Mouse (Mus musculus) adrenal gland, postnatal 4 days (tissue): ENCODE results near the gene Btbd10. TPM values are rescaled to one million over a fixed set of nuclear protein-coding genes. Genes with fewer than 3 reads are reported as not detected.
A peak's percentile ranks its signal among the peaks of the same experiment; 100 is the strongest.

ENCODE experiments used
- DNase-seq, 2 experiments: peaks; one replicate each; pipeline ENCODE4 v3.0.0; 2021 to 2022; ENCODE audit warnings: low spot score in 2 of 2, mixed read lengths in 2 of 2
- total RNA-seq, 2 experiments: library from RNA; stranded (reverse); gene quantifications; 2 replicates each; pipeline ENCODE4 v1.2.3; 2021

Btbd10 gene
- total RNA-seq, 2 experiments from 2014 or later: 16.7 to 19.3 TPM

- no peak for DNase-seq
Observed at GRCm38 (mm10) chr7:113295077-113295890, 73.9 kb downstream of the Btbd10 start.

GRCm38 (mm10) chr7:113294598-113294997 lies 74.6 kb downstream of the Btbd10 start:
- DNase-seq: no peak

- DNase-seq: no peak
Observed at GRCm38 (mm10) chr7:113292193-113292592, 77.0 kb downstream of the Btbd10 start.

GRCm38 (mm10) chr7:113291741-113292140 lies 77.5 kb downstream of the Btbd10 start:
- DNase-seq: no peak

- DNase-seq: no peak
Observed at GRCm38 (mm10) chr7:113289211-113289610, 80.0 kb downstream of the Btbd10 start.

- DNase-seq: no peak
Observed at GRCm38 (mm10) chr7:113285405-113285804, 83.8 kb downstream of the Btbd10 start.

GRCm38 (mm10) chr7:113279246-113279645 lies 89.9 kb downstream of the Btbd10 start:
- DNase-seq: no peak

GRCm38 (mm10) chr7:113278493-113278892 lies 90.7 kb downstream of the Btbd10 start:
- DNase-seq: no peak

GRCm38 (mm10) chr7:113277245-113277644 lies 91.9 kb downstream of the Btbd10 start:
- DNase-seq: no peak

GRCm38 (mm10) chr7:113272338-113272997 lies 96.7 kb downstream of the Btbd10 start:
- DNase-seq: no peak

- no peak for DNase-seq
Observed at GRCm38 (mm10) chr7:113270991-113271390, 98.2 kb downstream of the Btbd10 start.

GRCm38 (mm10) chr7:113270551-113270950 lies 98.6 kb downstream of the Btbd10 start:
- DNase-seq: no peak

GRCm38 (mm10) chr7:113269921-113270320 lies 99.3 kb downstream of the Btbd10 start:
- DNase-seq: no peak

- DNase-seq: no peak
Observed at GRCm38 (mm10) chr7:113269081-113269480, 100.1 kb downstream of the Btbd10 start.

GRCm38 (mm10) chr7:113268287-113268686 lies 100.9 kb downstream of the Btbd10 start:
- peak in 1 of 2 experiments; percentile 46 for DNase-seq

Other genes with a start within 250 kb of the Btbd10 start
- 10 to 100 TPM; 27.1 to 31.5 TPM for gene Arntl, start 161.9 kb downstream of the Btbd10 start, total RNA-seq
- not detected for gene Pth, start 19.2 kb upstream of the Btbd10 start, total RNA-seq
- gene Far1, start 144.4 kb upstream of the Btbd10 start, total RNA-seq: 10 to 100 TPM; 51.7 to 66.1 TPM